Mouse (Mus musculus) kidney, adult 2 months (tissue): ENCODE results near the gene Mtmr1.

Experiments
- CTCF ChIP-seq: fragments of 200-500 bp; conservative IDR thresholded peaks from 2 replicates; pipeline ENCODE4 v1.5.1; 2011; ENCODE audit warnings: low read depth, mild to moderate bottlenecking, control low read depth, low read length, moderate library complexity, mixed read lengths; ENCODE audit not compliant: insufficient read depth, insufficient read length
- POLR2A ChIP-seq: fragments of 200-500 bp; IDR thresholded peaks from one replicate; pipeline ENCODE4 v1.6.1; 2011; ENCODE audit warnings: low read depth, low read length, control low read depth

DNA sequence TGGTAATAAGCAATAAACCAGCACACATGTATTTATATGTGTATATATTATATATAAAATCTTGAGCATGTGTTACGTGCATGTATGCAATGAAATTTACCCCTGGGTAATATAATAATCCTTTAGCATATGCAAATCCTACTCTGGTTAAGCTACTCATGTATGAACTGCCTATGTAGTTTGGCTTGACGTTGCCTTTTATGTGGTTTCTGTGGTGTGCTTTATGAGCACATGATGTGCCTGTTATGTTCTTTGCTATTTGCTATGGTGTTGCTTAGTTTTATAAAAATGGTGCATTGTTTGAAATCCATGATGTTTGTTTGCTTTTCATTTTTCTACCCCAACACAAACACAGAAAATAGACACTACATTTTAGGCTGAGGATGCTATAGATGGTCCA, 13.9 kb downstream of the Mtmr1 start:
- no peak for TF ChIP-seq POLR2A
- no peak for TF ChIP-seq CTCF
